Mouse (Mus musculus) midbrain, embryonic 14.5 days (tissue): ENCODE results near the gene Nebl. TPM values are rescaled to one million over a fixed set of nuclear protein-coding genes. Genes with fewer than 3 reads are reported as not detected.
A peak's percentile ranks its signal among the peaks of the same experiment; 100 is the strongest.

ENCODE experiments used
- ATAC-seq: fragments of 200-750 bp; cut with Nextera tagmentation; 2 replicates; pipeline ENCODE4 v1.8.0; 2017; ENCODE audit warnings: moderate number of reproducible peaks, moderate library complexity; ENCODE audit not compliant: low FRiP score, low TSS enrichment
- DNase-seq: peaks from one replicate; pipeline ENCODE4 v3.0.0-alpha.2; 2015
- H3K27ac ChIP-seq: fragments of 300-500 bp; sonication (generic); replicated peaks from 2 replicates; pipeline ENCODE4 v1.5.1; 2014; ENCODE audit warnings: mild to moderate bottlenecking, low read depth, low read length, moderate library complexity
- H3K27me3 ChIP-seq: fragments of 300-500 bp; sonication (generic); 2 replicates; pipeline ENCODE4 v1.6.1; 2014; ENCODE audit warnings: low read length, control low read depth, mixed read lengths; ENCODE audit not compliant: control insufficient read depth, insufficient read depth
- H3K36me3 ChIP-seq: fragments of 300-500 bp; sonication (generic); 2 replicates; pipeline ENCODE4 v1.6.1; 2014; ENCODE audit warnings: low read length, control low read depth; ENCODE audit not compliant: control insufficient read depth, insufficient read depth
- H3K4me1 ChIP-seq: fragments of 300-500 bp; sonication (generic); 2 replicates; pipeline ENCODE4 v1.6.1; 2014; ENCODE audit warnings: mild to moderate bottlenecking, antibody characterized with exemption, low read length, control low read depth; ENCODE audit not compliant: control insufficient read depth, insufficient read depth
- H3K4me2 ChIP-seq: fragments of 300-500 bp; sonication (generic); 2 replicates; pipeline ENCODE4 v1.6.1; 2014; ENCODE audit warnings: mild to moderate bottlenecking, low read length, moderate library complexity
- H3K4me3 ChIP-seq: fragments of 300-500 bp; sonication (generic); replicated peaks from 2 replicates; pipeline ENCODE4 v1.5.1; 2014; ENCODE audit warnings: low read depth, low read length
- H3K9ac ChIP-seq: fragments of 300-500 bp; sonication (generic); replicated peaks from 2 replicates; pipeline ENCODE4 v1.6.1; 2014; ENCODE audit warnings: mild to moderate bottlenecking, low read length, moderate library complexity
- H3K9me3 ChIP-seq: fragments of 300-500 bp; sonication (generic); 2 replicates; pipeline ENCODE4 v1.6.1; 2016; ENCODE audit warnings: low read length, control low read depth, mixed read lengths; ENCODE audit not compliant: control insufficient read depth
- WGBS: fragments of 180-500 bp; shearing (Covaris S2); extraction: QIAGEN DNeasy Blood & Tissue Kit; methylation state at CpG from one replicate; pipeline ENCODE4 v1.1.7; 2014; 5-methylcytosine and 5-hydroxymethylcytosine counted together
- polyA plus RNA-seq: library from polyadenylated mRNA; unstranded; fragments of >200 nt; fragmentation: Nextera tagmentation; extraction: Ambion mirVana; gene quantifications from 2 replicates; pipeline ENCODE4 v1.2.1, GENCODE M21; 2014

Nebl gene
- polyA plus RNA-seq, 1 experiment from 2014 or later: 6.7 TPM

- ATAC-seq (no peak), DNase-seq (no peak)
- H3K4me2 ChIP-seq: no peak overlapping the region
- H3K4me1 ChIP-seq: no peaks in the 10 kb centered on the region
- H3K27ac ChIP-seq: no peak overlapping the region
- H3K9me3 ChIP-seq: no peaks in the 10 kb centered on the region
- 62% methylated on average over 3 of the region's 3 CpGs for WGBS
- H3K9ac ChIP-seq: no peak overlapping the region
- no peaks in the 10 kb centered on the region for H3K36me3 ChIP-seq
- no peaks in the 10 kb centered on the region for H3K27me3 ChIP-seq
- H3K4me3 ChIP-seq: no peak overlapping the region
These were observed 155.6 kb downstream of the Nebl start for GRCm38 (mm10) chr2:17575648-17576047.

GRCm38 (mm10) chr2:17571716-17572115 is 159.5 kb downstream of the Nebl start:
- ATAC-seq (no peak), DNase-seq (no peak)
- H3K4me3 ChIP-seq: no peak overlapping the region
- H3K27me3 ChIP-seq: no peaks in the 10 kb centered on the region
- no peaks in the 10 kb centered on the region for H3K9me3 ChIP-seq
- H3K27ac ChIP-seq: no peak overlapping the region
- no peak overlapping the region for H3K4me2 ChIP-seq
- no peak overlapping the region for H3K9ac ChIP-seq
- no peaks in the 10 kb centered on the region for H3K36me3 ChIP-seq
- 77% methylated on average over 2 of the region's 2 CpGs for WGBS
- no peaks in the 10 kb centered on the region for H3K4me1 ChIP-seq

GRCm38 (mm10) chr2:17558889-17559742 is 172.1 kb downstream of the Nebl start:
- Histone ChIP-seq H3K9me3 (no peaks in the 10 kb centered on the region), H3K4me2 (no peak overlapping the region), H3K36me3 (no peaks in the 10 kb centered on the region), H3K4me3 (no peak overlapping the region), H3K9ac (no peak overlapping the region), H3K27me3 (no peaks in the 10 kb centered on the region), H3K27ac (no peak overlapping the region), H3K4me1 (peaks cover 10% of the 10 kb centered on the region; the same call in 1 of the 2 replicates)
- DNase-seq (peak; percentile 61), ATAC-seq (peak; percentile 70; the same call in 1 of the 2 replicates)
- WGBS: 6% methylated on average over 4 of the region's 4 CpGs

- 22% methylated on average over 4 of the region's 4 CpGs for WGBS
These were observed 181.2 kb downstream of the Nebl start for GRCm38 (mm10) chr2:17549895-17550558.

GRCm38 (mm10) chr2:17546354-17546948 is 184.8 kb downstream of the Nebl start:
- Histone ChIP-seq H3K4me1 (no peaks in the 10 kb centered on the region), H3K27me3 (no peaks in the 10 kb centered on the region), H3K27ac (no peak overlapping the region), H3K4me2 (no peak overlapping the region), H3K36me3 (no peaks in the 10 kb centered on the region), H3K9me3 (no peaks in the 10 kb centered on the region), H3K9ac (no peak overlapping the region), H3K4me3 (no peak overlapping the region)
- ATAC-seq (no peak), DNase-seq (peak; percentile 31)
- 42% methylated on average over 3 of the region's 3 CpGs for WGBS

More at GRCm38 (mm10) chr2:17549895-17550558, 181.2 kb downstream of the Nebl start:
- H3K4me2 ChIP-seq: no peak overlapping the region
- ATAC-seq: no peak
- H3K4me1 ChIP-seq: no peaks in the 10 kb centered on the region
- H3K27ac ChIP-seq: no peak overlapping the region
- no peak overlapping the region for H3K4me3 ChIP-seq
- H3K36me3 ChIP-seq: no peaks in the 10 kb centered on the region
- no peak overlapping the region for H3K9ac ChIP-seq
- no peak for DNase-seq
- H3K27me3 ChIP-seq: no peaks in the 10 kb centered on the region
- H3K9me3 ChIP-seq: no peaks in the 10 kb centered on the region

- Histone ChIP-seq H3K4me3 (no peak overlapping the region), H3K27ac (no peak overlapping the region), H3K36me3 (no peaks in the 10 kb centered on the region), H3K9ac (no peak overlapping the region), H3K4me2 (no peak overlapping the region), H3K27me3 (no peaks in the 10 kb centered on the region), H3K4me1 (no peaks in the 10 kb centered on the region), H3K9me3 (no peaks in the 10 kb centered on the region)
- DNase-seq (peak; percentile 13), ATAC-seq (no peak)
- 56% methylated on average over 10 of the region's 10 CpGs for WGBS
These were observed 191.5 kb downstream of the Nebl start for GRCm38 (mm10) chr2:17539737-17540136.

- H3K4me3 ChIP-seq: no peak overlapping the region
- ATAC-seq (no peak), DNase-seq (no peak)
- no peak overlapping the region for H3K27ac ChIP-seq
- 89% methylated on average over 4 of the region's 4 CpGs for WGBS
- no peaks in the 10 kb centered on the region for H3K9me3 ChIP-seq
- H3K27me3 ChIP-seq: no peaks in the 10 kb centered on the region
- no peak overlapping the region for H3K9ac ChIP-seq
- H3K36me3 ChIP-seq: no peaks in the 10 kb centered on the region
- H3K4me1 ChIP-seq: no peaks in the 10 kb centered on the region
- H3K4me2 ChIP-seq: no peak overlapping the region
These were observed 192.8 kb downstream of the Nebl start for GRCm38 (mm10) chr2:17538493-17538892.

GRCm38 (mm10) chr2:17531355-17532105 is 199.7 kb downstream of the Nebl start:
- DNase-seq: no peak
- WGBS: 93% methylated on average over 12 of the region's 12 CpGs
- Histone ChIP-seq H3K4me3 (no peak overlapping the region), H3K27me3 (no peaks in the 10 kb centered on the region), H3K9ac (no peak overlapping the region), H3K36me3 (no peaks in the 10 kb centered on the region), H3K4me2 (no peak overlapping the region), H3K27ac (no peak overlapping the region), H3K4me1 (0 out of 2 replicates have a peak, but pooled peaks cover 2% of the 10 kb centered on the region), H3K9me3 (no peaks in the 10 kb centered on the region)
- ATAC-seq: no peak
